15 mouse cellular contexts compared by ENCODE assay signal in the genomic region with DNA sequence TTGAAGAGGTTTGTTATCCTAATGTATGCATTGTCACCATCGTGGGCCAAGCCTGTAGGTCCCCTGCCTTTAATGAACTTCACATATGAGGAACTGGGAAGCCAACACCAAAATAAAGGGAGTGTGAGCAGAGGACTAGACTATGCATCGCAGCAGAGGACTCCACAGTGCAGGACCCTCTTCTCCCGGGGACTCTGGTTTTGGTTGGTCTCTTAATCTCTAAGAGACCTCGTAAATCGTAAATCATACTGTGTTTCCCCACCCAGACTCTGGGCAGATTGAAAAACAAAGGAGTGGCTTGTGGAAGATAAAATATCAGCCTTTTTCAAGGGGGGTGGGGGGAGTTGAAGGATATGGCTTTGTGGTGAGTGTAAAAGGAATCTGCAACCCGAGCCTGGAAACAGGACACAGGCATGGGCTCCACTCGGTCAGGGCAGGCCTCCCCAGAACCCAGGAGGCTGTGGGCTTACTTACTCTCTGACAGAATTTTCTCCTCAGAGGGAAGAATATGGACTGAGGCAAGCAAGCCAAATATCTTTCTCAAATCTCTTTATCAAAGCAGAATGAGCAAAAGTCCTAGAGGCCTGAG.
DNase-seq lines count a peak whose midpoint lies in the region; ATAC-seq and TF ChIP-seq lines count a peak whose summit lies in the region.
"Had no signal": no experiment of that assay in that cellular context is flagged by ENCODE, and none has a peak within 500 bp of the region (broad histone marks: within the 10 kb centered on the region; RNA-seq: fewer than 3 reads in every experiment).

No protein-coding gene starts in this region.

- ATAC-seq in kidney, postnatal 0 days (replicated peaks; ENCODE audit: low FRiP score, low read depth): 0 out of 2 replicates have a peak, but pooled peaks have one; percentile 55
- peak; percentile 64 for ATAC-seq in intestine, embryonic 15.5 days
- no peak for ATAC-seq in neural tube, embryonic 11.5 days (ENCODE audit: insufficient read depth, low FRiP score, low TSS enrichment)
- no peak for ATAC-seq in monocyte, adult 5-6 weeks (replicated peaks; ENCODE audit: insufficient number of reproducible peaks, low FRiP score, low TSS enrichment, poor library complexity, severe bottlenecking)
- ATAC-seq: hindbrain, postnatal 0 days had no signal

- H3K4me2 ChIP-seq in kidney, postnatal 0 days (ENCODE audit: low read length): no peak overlapping the region
- no peak overlapping the region for H3K4me2 ChIP-seq in intestine, embryonic 15.5 days (replicated peaks)
- H3K4me2 ChIP-seq in neural tube, embryonic 11.5 days (ENCODE audit: low read depth): no peak overlapping the region
- H3K4me2 ChIP-seq: liver, embryonic 13.5 days had no signal

- H3K36me3 ChIP-seq in kidney, postnatal 0 days (ENCODE audit: insufficient read depth, low read length): no peaks in the 10 kb centered on the region
- H3K36me3 ChIP-seq in intestine, embryonic 15.5 days: no peaks in the 10 kb centered on the region
- H3K36me3 ChIP-seq in neural tube, embryonic 11.5 days (ENCODE audit: control insufficient read depth, insufficient read depth, low read length): no peaks in the 10 kb centered on the region
- H3K36me3 ChIP-seq: G1E; liver, embryonic 13.5 days had no signal

- TF ChIP-seq CTCF in kidney, postnatal 0 days (IDR thresholded peaks at IDR 0.05; ENCODE audit: low read depth): no peak

- no peaks in the 10 kb centered on the region; the same call in 1 of the 2 replicates for H3K9me3 ChIP-seq in kidney, postnatal 0 days (replicated peaks; ENCODE audit: low read length)
- H3K9me3 ChIP-seq in intestine, embryonic 15.5 days: no peaks in the 10 kb centered on the region
- no peaks in the 10 kb centered on the region for H3K9me3 ChIP-seq in neural tube, embryonic 11.5 days (ENCODE audit: control insufficient read depth, low read length)
- H3K9me3 ChIP-seq: G1E had no signal

- H3K9ac ChIP-seq in kidney, postnatal 0 days (ENCODE audit: low read depth, low read length): no peak overlapping the region
- H3K9ac ChIP-seq in intestine, embryonic 15.5 days: no peak overlapping the region
- H3K9ac ChIP-seq in neural tube, embryonic 11.5 days (ENCODE audit: low read length): no peak overlapping the region
- H3K9ac ChIP-seq: liver, embryonic 13.5 days had no signal

- WGBS in kidney, postnatal 0 days: 20% methylated on average over 7 of the region's 7 CpGs
- 29% methylated on average over 7 of the region's 7 CpGs for WGBS in intestine, embryonic 15.5 days
- WGBS in neural tube, embryonic 11.5 days: 54% methylated on average over 7 of the region's 7 CpGs

- no peak overlapping the region for H3K4me3 ChIP-seq in kidney, postnatal 0 days (replicated peaks; ENCODE audit: low read depth, low read length)
- H3K4me3 ChIP-seq in intestine, embryonic 15.5 days (replicated peaks): no peak overlapping the region
- no peak overlapping the region for H3K4me3 ChIP-seq in neural tube, embryonic 11.5 days (ENCODE audit: low read depth, low read length)
- H3K4me3 ChIP-seq: liver, embryonic 13.5 days; megakaryocyte, embryonic 14.5 days had no signal

- peak; percentile 68 for DNase-seq in heart, adult 11 months
- DNase-seq in heart, postnatal 14 days: no peak
- peak; percentile 33 for DNase-seq in kidney, postnatal 0 days (ENCODE audit: low spot score)
- no peak for DNase-seq in kidney, postnatal 10 days
- DNase-seq in neural tube, embryonic 11.5 days (ENCODE audit: low spot score): peak; percentile 12
- no peak for DNase-seq in left cerebral cortex, postnatal 4 days
- DNase-seq: cerebellum, adult 18-20 months; liver, embryonic 13.5 days; right cerebral cortex, adult 18-20 months; thymus, postnatal 25 days had no signal

- intact Hi-C loops in heart, postnatal 14 days (cut with DNase I): loop anchor here (5.0 kb wide), 2 partner anchors 82 to 232 kb away; no protein-coding TSS in a partner anchor
- intact Hi-C loops in left cerebral cortex, postnatal 4 days (cut with DNase I): no loop called here

- no peaks in the 10 kb centered on the region for H3K27me3 ChIP-seq in kidney, postnatal 0 days (ENCODE audit: insufficient read depth, low read length)
- no peaks in the 10 kb centered on the region for H3K27me3 ChIP-seq in intestine, embryonic 15.5 days (replicated peaks)
- H3K27me3 ChIP-seq in neural tube, embryonic 11.5 days (ENCODE audit: control insufficient read depth, insufficient read depth, low read length): no peaks in the 10 kb centered on the region
- H3K27me3 ChIP-seq: liver, embryonic 13.5 days; megakaryocyte, embryonic 14.5 days had no signal

- peak overlapping the region; percentile 51; the same call in 1 of the 2 replicates for H3K27ac ChIP-seq in kidney, postnatal 0 days
- no peak overlapping the region for H3K27ac ChIP-seq in intestine, embryonic 15.5 days
- H3K27ac ChIP-seq in neural tube, embryonic 11.5 days (ENCODE audit: low read depth, low read length): no peak overlapping the region
- H3K27ac ChIP-seq: hindbrain, postnatal 0 days; liver, embryonic 13.5 days had no signal

- H3K4me1 ChIP-seq in kidney, postnatal 0 days (replicated peaks; ENCODE audit: insufficient read depth, low read length): peaks cover 11% of the 10 kb centered on the region; the same call in 1 of the 2 replicates
- no peaks in the 10 kb centered on the region; the same call in 1 of the 2 replicates for H3K4me1 ChIP-seq in intestine, embryonic 15.5 days (replicated peaks)
- H3K4me1 ChIP-seq in neural tube, embryonic 11.5 days (ENCODE audit: control insufficient read depth, insufficient read depth, low read length): no peaks in the 10 kb centered on the region
- H3K4me1 ChIP-seq: liver, embryonic 13.5 days; megakaryocyte, embryonic 14.5 days had no signal

Comparison
In these comparisons a context has a peak if more than half of its experiments do, and no peak if none do; other contexts are left out.
1. DNase-seq: peak in heart, adult 11 months (single experiment), kidney, postnatal 0 days (single experiment) and neural tube, embryonic 11.5 days (single experiment); none in heart, postnatal 14 days (0 of 2), kidney, postnatal 10 days (single experiment) and left cerebral cortex, postnatal 4 days (single experiment).
2. ATAC-seq: peak in kidney, postnatal 0 days (single experiment) and intestine, embryonic 15.5 days (single experiment); none in neural tube, embryonic 11.5 days (single experiment) and monocyte, adult 5-6 weeks (single experiment).